Mouse (Mus musculus): Measurements from ENCODE around the gene Sema6c.
A peak's percentile ranks its signal among the peaks of the same experiment; 100 is the strongest.
"Not testable (repeated sequence)": the region's sequence is repeated elsewhere in the genome, so short reads cannot be mapped to it uniquely, and the experiment has no call there.

Sema6c gene

GRCm38 (mm10) chr3:95159987-95160963 is at the start of gene Sema6c:
Sema6c (plus strand) TSS chr3:95160457.
- peak; percentile 100 for DNase-seq

GRCm38 (mm10) chr3:95110911-95111726 is 49.1 kb upstream of the Sema6c start, which contains the start of gene Vps72:
Vps72 (plus strand) TSS chr3:95111022.
- peak; percentile 99 for DNase-seq

- DNase-seq: peak; percentile 87
Measured at GRCm38 (mm10) chr3:95112760-95113159, 47.5 kb upstream of the Sema6c start.

GRCm38 (mm10) chr3:95117751-95118150 is 42.5 kb upstream of the Sema6c start:
- no peak for DNase-seq

GRCm38 (mm10) chr3:95121580-95121979 is 38.7 kb upstream of the Sema6c start:
- peak; percentile 88 for DNase-seq

- DNase-seq: peak; percentile 91
Measured at GRCm38 (mm10) chr3:95124246-95124645, 36.0 kb upstream of the Sema6c start, which contains the start of gene Tmod4. Tmod4 (plus strand) TSS chr3:95124476.

GRCm38 (mm10) chr3:95124972-95125371 is 35.3 kb upstream of the Sema6c start:
- peak; percentile 94 for DNase-seq

- peak; percentile 96 for DNase-seq
Measured at GRCm38 (mm10) chr3:95129226-95129651, 31.0 kb upstream of the Sema6c start.

- DNase-seq: no peak
Measured at GRCm38 (mm10) chr3:95130081-95130480, 30.2 kb upstream of the Sema6c start.

- DNase-seq: not testable (repeated sequence)
Measured at GRCm38 (mm10) chr3:95132389-95132788, 27.9 kb upstream of the Sema6c start.

GRCm38 (mm10) chr3:95133176-95133575 is 27.1 kb upstream of the Sema6c start:
- DNase-seq: peak; percentile 90

GRCm38 (mm10) chr3:95133680-95134101 is 26.6 kb upstream of the Sema6c start, which contains the start of the genes Scnm1 and Lysmd1:
Scnm1 (minus strand) TSS chr3:95134011.
Lysmd1 (plus strand) TSS chr3:95134088.
- DNase-seq: peak; percentile 99

GRCm38 (mm10) chr3:95134133-95134532 is 26.1 kb upstream of the Sema6c start:
- DNase-seq: not testable (repeated sequence)

GRCm38 (mm10) chr3:95135023-95135422 is 25.2 kb upstream of the Sema6c start:
- peak; percentile 97 for DNase-seq

GRCm38 (mm10) chr3:95135433-95136052 is 24.7 kb upstream of the Sema6c start:
- peak; percentile 92 for DNase-seq

GRCm38 (mm10) chr3:95136336-95136735 is 23.9 kb upstream of the Sema6c start:
- DNase-seq: peak; percentile 86

- DNase-seq: peak; percentile 96
Measured at GRCm38 (mm10) chr3:95139586-95140288, 20.5 kb upstream of the Sema6c start.

GRCm38 (mm10) chr3:95140289-95140595 is 20.0 kb upstream of the Sema6c start:
- no peak for DNase-seq

- no peak for DNase-seq
Measured at GRCm38 (mm10) chr3:95140795-95141194, 19.5 kb upstream of the Sema6c start.

GRCm38 (mm10) chr3:95141474-95141873 is 18.8 kb upstream of the Sema6c start:
- peak; percentile 97 for DNase-seq

GRCm38 (mm10) chr3:95141952-95142616 is 18.2 kb upstream of the Sema6c start, which contains the start of gene Tnfaip8l2:
Tnfaip8l2 (minus strand) TSS chr3:95142360.
- DNase-seq: peak; percentile 96
